Mouse (Mus musculus) lung, postnatal 0 days (tissue): ENCODE measurements around the gene Zfp451.

Source experiments
- CTCF ChIP-seq: IDR thresholded peaks from 2 replicates; pipeline ENCODE4 v1.5.1; 2016; ENCODE audit warnings: antibody characterized with exemption, mild to moderate bottlenecking
- EP300 ChIP-seq: IDR thresholded peaks from 2 replicates; pipeline ENCODE4 v1.6.1; 2016; ENCODE audit warnings: antibody characterized with exemption, mild to moderate bottlenecking, control low read depth

- TF ChIP-seq CTCF (no peak), EP300 (no peak)
Measured at GRCm38 (mm10) chr1:33749109-33749508, 65.3 kb downstream of the Zfp451 start.
